Mouse (Mus musculus) neural tube, embryonic 13.5 days (tissue): ENCODE measurements around the gene Nme9. TPM values are rescaled to one million over a fixed set of nuclear protein-coding genes. Genes with fewer than 3 reads are reported as not detected.
A peak's percentile ranks its signal among the peaks of the same experiment; 100 is the strongest.

Experiments used
- ATAC-seq: fragments of 200-750 bp; cut with Nextera tagmentation; 2 replicates; pipeline ENCODE4 v1.8.0; 2017; ENCODE audit warnings: low read depth, mild to moderate bottlenecking, moderate TSS enrichment, moderate library complexity
- H3K27ac ChIP-seq: fragments of 300-500 bp; sonication (generic); replicated peaks from 2 replicates; pipeline ENCODE4 v1.5.1; 2015; ENCODE audit warnings: moderate library complexity, mild to moderate bottlenecking, inconsistent platforms
- H3K27me3 ChIP-seq: fragments of 300-500 bp; sonication (generic); 2 replicates; pipeline ENCODE4 v1.6.1; 2015; ENCODE audit warnings: mild to moderate bottlenecking, inconsistent platforms
- H3K36me3 ChIP-seq: fragments of 300-500 bp; sonication (generic); 2 replicates; pipeline ENCODE4 v1.6.1; 2015; ENCODE audit warnings: mild to moderate bottlenecking, inconsistent platforms
- H3K4me1 ChIP-seq: fragments of 300-500 bp; sonication (generic); replicated peaks from 2 replicates; pipeline ENCODE4 v1.6.1; 2015; ENCODE audit warnings: inconsistent platforms
- H3K4me2 ChIP-seq: fragments of 300-500 bp; sonication (generic); 2 replicates; pipeline ENCODE4 v1.6.1; 2015; ENCODE audit warnings: inconsistent platforms, mild to moderate bottlenecking, moderate library complexity
- H3K4me3 ChIP-seq: fragments of 300-500 bp; sonication (generic); 2 replicates; pipeline ENCODE4 v1.5.1; 2015; ENCODE audit warnings: mild to moderate bottlenecking, inconsistent platforms
- H3K9ac ChIP-seq: fragments of 300-500 bp; sonication (generic); 2 replicates; pipeline ENCODE4 v1.6.1; 2015; ENCODE audit warnings: moderate library complexity, mild to moderate bottlenecking, inconsistent platforms
- H3K9me3 ChIP-seq: fragments of 300-500 bp; sonication (generic); 2 replicates; pipeline ENCODE4 v1.6.1; 2016; ENCODE audit warnings: inconsistent platforms
- WGBS: fragments of 180-500 bp; shearing (Covaris S2); methylation state at CpG from one replicate; pipeline ENCODE4 v1.1.7; 2015; 5-methylcytosine and 5-hydroxymethylcytosine counted together
- polyA plus RNA-seq: library from polyadenylated mRNA; unstranded; fragments of >200 nt; fragmentation: Nextera tagmentation; extraction: Ambion mirVana; gene quantifications from 2 replicates; pipeline ENCODE4 v1.2.1, GENCODE M21; 2015

The Nme9 gene
- polyA plus RNA-seq, 1 experiment from 2014 or later, result not detected

GRCm38 (mm10) chr9:99428601-99429331 is 22.5 kb upstream of the Nme9 start:
- no peak for ATAC-seq
- H3K9ac ChIP-seq, result no peak overlapping the region
- no peak overlapping the region for H3K4me2 ChIP-seq
- no peaks in the 10 kb centered on the region for H3K36me3 ChIP-seq
- H3K9me3 ChIP-seq, result no peaks in the 10 kb centered on the region
- WGBS, result 78% methylated on average over 11 of the region's 11 CpGs
- no peaks in the 10 kb centered on the region for H3K27me3 ChIP-seq
- H3K4me3 ChIP-seq, result no peak overlapping the region
- peaks cover 43% of the 10 kb centered on the region for H3K4me1 ChIP-seq
- H3K27ac ChIP-seq, result no peak overlapping the region

- Histone ChIP-seq H3K27me3 (no peaks in the 10 kb centered on the region), H3K9ac (no peak overlapping the region), H3K4me3 (no peak overlapping the region), H3K4me1 (peaks cover 43% of the 10 kb centered on the region), H3K36me3 (no peaks in the 10 kb centered on the region), H3K9me3 (no peaks in the 10 kb centered on the region), H3K4me2 (no peak overlapping the region), H3K27ac (no peak overlapping the region)
- WGBS, result 89% methylated on average over 3 of the region's 3 CpGs
- ATAC-seq, result no peak
Measured at GRCm38 (mm10) chr9:99429845-99430244, 21.4 kb upstream of the Nme9 start.

- no peak overlapping the region for H3K9ac ChIP-seq
- H3K36me3 ChIP-seq, result no peaks in the 10 kb centered on the region
- no peaks in the 10 kb centered on the region for H3K27me3 ChIP-seq
- H3K4me2 ChIP-seq, result no peak overlapping the region
- H3K9me3 ChIP-seq, result no peaks in the 10 kb centered on the region
- 87% methylated on average over 6 of the region's 6 CpGs for WGBS
- no peak for ATAC-seq
- peaks cover 43% of the 10 kb centered on the region for H3K4me1 ChIP-seq
- H3K27ac ChIP-seq, result no peak overlapping the region
- H3K4me3 ChIP-seq, result no peak overlapping the region
Measured at GRCm38 (mm10) chr9:99430806-99431205, 20.5 kb upstream of the Nme9 start.

GRCm38 (mm10) chr9:99431346-99431745 is 19.9 kb upstream of the Nme9 start:
- WGBS, result 94% methylated on average over 8 of the region's 8 CpGs
- H3K36me3 ChIP-seq, result no peaks in the 10 kb centered on the region
- ATAC-seq, result no peak
- no peak overlapping the region for H3K4me2 ChIP-seq
- H3K9ac ChIP-seq, result no peak overlapping the region
- no peak overlapping the region for H3K4me3 ChIP-seq
- no peaks in the 10 kb centered on the region for H3K27me3 ChIP-seq
- no peaks in the 10 kb centered on the region for H3K9me3 ChIP-seq
- peaks cover 44% of the 10 kb centered on the region for H3K4me1 ChIP-seq
- H3K27ac ChIP-seq, result no peak overlapping the region

GRCm38 (mm10) chr9:99431963-99432362 is 19.3 kb upstream of the Nme9 start:
- no peak overlapping the region for H3K9ac ChIP-seq
- no peak overlapping the region for H3K4me3 ChIP-seq
- no peaks in the 10 kb centered on the region for H3K27me3 ChIP-seq
- no peak for ATAC-seq
- H3K4me1 ChIP-seq, result peaks cover 47% of the 10 kb centered on the region
- WGBS, result 79% methylated on average over 6 of the region's 6 CpGs
- H3K9me3 ChIP-seq, result no peaks in the 10 kb centered on the region
- H3K4me2 ChIP-seq, result no peak overlapping the region
- no peaks in the 10 kb centered on the region for H3K36me3 ChIP-seq
- no peak overlapping the region for H3K27ac ChIP-seq

GRCm38 (mm10) chr9:99432478-99432877 is 18.8 kb upstream of the Nme9 start:
- Histone ChIP-seq H3K36me3 (no peaks in the 10 kb centered on the region), H3K4me3 (no peak overlapping the region), H3K9me3 (no peaks in the 10 kb centered on the region), H3K27ac (no peak overlapping the region), H3K4me2 (no peak overlapping the region), H3K4me1 (peaks cover 52% of the 10 kb centered on the region), H3K27me3 (peaks cover 2% of the 10 kb centered on the region), H3K9ac (no peak overlapping the region)
- 83% methylated on average over 4 of the region's 4 CpGs for WGBS
- ATAC-seq, result no peak

- H3K27me3 ChIP-seq, result peaks cover 23% of the 10 kb centered on the region
- no peaks in the 10 kb centered on the region for H3K36me3 ChIP-seq
- no peaks in the 10 kb centered on the region for H3K9me3 ChIP-seq
- peak; percentile 36 for ATAC-seq
- peak overlapping the region; percentile 87 for H3K4me2 ChIP-seq
- H3K27ac ChIP-seq, result peak overlapping the region; percentile 92
- 19% methylated on average over 14 of the region's 14 CpGs for WGBS
- H3K4me1 ChIP-seq, result peaks cover 50% of the 10 kb centered on the region
- H3K9ac ChIP-seq, result peak overlapping the region; percentile 96
- H3K4me3 ChIP-seq, result peak overlapping the region; percentile 90
Measured at GRCm38 (mm10) chr9:99434892-99435618, 16.2 kb upstream of the Nme9 start.

GRCm38 (mm10) chr9:99435619-99436181 is 15.6 kb upstream of the Nme9 start:
- H3K9me3 ChIP-seq, result no peaks in the 10 kb centered on the region
- H3K4me1 ChIP-seq, result peaks cover 50% of the 10 kb centered on the region
- peak overlapping the region; percentile 92 for H3K27ac ChIP-seq
- peak overlapping the region; percentile 96 for H3K9ac ChIP-seq
- no peaks in the 10 kb centered on the region for H3K36me3 ChIP-seq
- WGBS, result 11% methylated on average over 16 of the region's 16 CpGs
- H3K4me3 ChIP-seq, result peak overlapping the region; percentile 90
- H3K4me2 ChIP-seq, result peak overlapping the region; percentile 87
- peaks cover 23% of the 10 kb centered on the region for H3K27me3 ChIP-seq
- ATAC-seq, result peak; percentile 62

- peak; percentile 78 for ATAC-seq
- Histone ChIP-seq H3K9me3 (no peaks in the 10 kb centered on the region), H3K36me3 (no peaks in the 10 kb centered on the region), H3K27ac (peak overlapping the region; percentile 92), H3K9ac (peak overlapping the region; percentile 96), H3K4me1 (peaks cover 50% of the 10 kb centered on the region), H3K27me3 (peaks cover 23% of the 10 kb centered on the region), H3K4me2 (peak overlapping the region; percentile 87), H3K4me3 (peak overlapping the region; percentile 90)
- WGBS, result under 1% methylated on average over 83 of the region's 86 CpGs
Measured at GRCm38 (mm10) chr9:99436182-99437030, 14.9 kb upstream of the Nme9 start.

GRCm38 (mm10) chr9:99437031-99437764 is 14.1 kb upstream of the Nme9 start, which contains the start of gene Mras:
Gene Mras (minus strand): TSS chr9:99437381.
- Histone ChIP-seq H3K9ac (peak within 1 kb of the TSS; percentile 96), H3K4me2 (peak within 1 kb of the TSS; percentile 87), H3K36me3 (no peaks in the 10 kb centered on the region), H3K9me3 (no peaks in the 10 kb centered on the region), H3K4me1 (peaks cover 47% of the 10 kb centered on the region), H3K27me3 (peaks cover 23% of the 10 kb centered on the region), H3K27ac (peak within 1 kb of the TSS; percentile 92), H3K4me3 (peak within 1 kb of the TSS; percentile 90)
- ATAC-seq, result no peak
- WGBS, result 17% methylated on average over 27 of the region's 27 CpGs
